Mouse (Mus musculus): ENCODE measurements around the gene Pcdh7.

The Pcdh7 gene

GRCm38 (mm10) chr5:57797951-57798670 is 80.3 kb downstream of the Pcdh7 start:
- DNase-seq (ENCODE audit: low spot score in 2 of 2), result no peak

- DNase-seq (ENCODE audit: low spot score in 2 of 2), result no peak
Observed at GRCm38 (mm10) chr5:57803108-57803507, 85.3 kb downstream of the Pcdh7 start.

- no peak for DNase-seq (ENCODE audit: low spot score in 2 of 2)
Observed at GRCm38 (mm10) chr5:57803890-57804289, 86.1 kb downstream of the Pcdh7 start.

GRCm38 (mm10) chr5:57807350-57807749 is 89.6 kb downstream of the Pcdh7 start:
- peak in 1 of 2 experiments; percentile 45 for DNase-seq (ENCODE audit: low spot score in 2 of 2)

- no peak for DNase-seq (ENCODE audit: low spot score in 2 of 2)
Observed at GRCm38 (mm10) chr5:57810641-57811040, 92.9 kb downstream of the Pcdh7 start.

GRCm38 (mm10) chr5:57815964-57816589 is 98.3 kb downstream of the Pcdh7 start:
- DNase-seq (ENCODE audit: low spot score in 2 of 2), result no peak

- DNase-seq (ENCODE audit: low spot score in 2 of 2), result no peak
Observed at GRCm38 (mm10) chr5:57819788-57820187, 102.0 kb downstream of the Pcdh7 start.

- DNase-seq (ENCODE audit: low spot score in 2 of 2), result no peak
Observed at GRCm38 (mm10) chr5:57821099-57821498, 103.3 kb downstream of the Pcdh7 start.

- DNase-seq (ENCODE audit: low spot score in 2 of 2), result no peak
Observed at GRCm38 (mm10) chr5:57828437-57828836, 110.7 kb downstream of the Pcdh7 start.

GRCm38 (mm10) chr5:57837150-57837549 is 119.4 kb downstream of the Pcdh7 start:
- DNase-seq (ENCODE audit: low spot score in 2 of 2), result no peak

- peak in 1 of 2 experiments; percentile 33 for DNase-seq (ENCODE audit: low spot score in 2 of 2)
Observed at GRCm38 (mm10) chr5:57841357-57842119, 123.8 kb downstream of the Pcdh7 start.

GRCm38 (mm10) chr5:57847500-57847899 is 129.7 kb downstream of the Pcdh7 start:
- peak in 1 of 2 experiments; percentile 30 for DNase-seq (ENCODE audit: low spot score in 2 of 2)

GRCm38 (mm10) chr5:57850111-57850510 is 132.3 kb downstream of the Pcdh7 start:
- DNase-seq (ENCODE audit: low spot score in 2 of 2), result no peak

- no peak for DNase-seq (ENCODE audit: low spot score in 2 of 2)
Observed at GRCm38 (mm10) chr5:57857316-57857715, 139.5 kb downstream of the Pcdh7 start.

- no peak for DNase-seq (ENCODE audit: low spot score in 2 of 2)
Observed at GRCm38 (mm10) chr5:57864254-57864653, 146.5 kb downstream of the Pcdh7 start.

- no peak for DNase-seq (ENCODE audit: low spot score in 2 of 2)
Observed at GRCm38 (mm10) chr5:57865256-57865655, 147.5 kb downstream of the Pcdh7 start.

GRCm38 (mm10) chr5:57866097-57866496 is 148.3 kb downstream of the Pcdh7 start:
- DNase-seq (ENCODE audit: low spot score in 2 of 2), result no peak

GRCm38 (mm10) chr5:57867906-57868305 is 150.1 kb downstream of the Pcdh7 start:
- no peak for DNase-seq (ENCODE audit: low spot score in 2 of 2)

GRCm38 (mm10) chr5:57868702-57869101 is 150.9 kb downstream of the Pcdh7 start:
- DNase-seq (ENCODE audit: low spot score in 2 of 2), result no peak

GRCm38 (mm10) chr5:57870727-57871126 is 153.0 kb downstream of the Pcdh7 start:
- no peak for DNase-seq (ENCODE audit: low spot score in 2 of 2)

GRCm38 (mm10) chr5:57884982-57885381 is 167.2 kb downstream of the Pcdh7 start:
- no peak for DNase-seq (ENCODE audit: low spot score in 2 of 2)

GRCm38 (mm10) chr5:57899018-57899614 is 181.3 kb downstream of the Pcdh7 start:
- DNase-seq (ENCODE audit: low spot score in 2 of 2), result peak; percentile 22 to 32

All from right cerebral cortex, postnatal 10 days (tissue).